In the genomic region with DNA sequence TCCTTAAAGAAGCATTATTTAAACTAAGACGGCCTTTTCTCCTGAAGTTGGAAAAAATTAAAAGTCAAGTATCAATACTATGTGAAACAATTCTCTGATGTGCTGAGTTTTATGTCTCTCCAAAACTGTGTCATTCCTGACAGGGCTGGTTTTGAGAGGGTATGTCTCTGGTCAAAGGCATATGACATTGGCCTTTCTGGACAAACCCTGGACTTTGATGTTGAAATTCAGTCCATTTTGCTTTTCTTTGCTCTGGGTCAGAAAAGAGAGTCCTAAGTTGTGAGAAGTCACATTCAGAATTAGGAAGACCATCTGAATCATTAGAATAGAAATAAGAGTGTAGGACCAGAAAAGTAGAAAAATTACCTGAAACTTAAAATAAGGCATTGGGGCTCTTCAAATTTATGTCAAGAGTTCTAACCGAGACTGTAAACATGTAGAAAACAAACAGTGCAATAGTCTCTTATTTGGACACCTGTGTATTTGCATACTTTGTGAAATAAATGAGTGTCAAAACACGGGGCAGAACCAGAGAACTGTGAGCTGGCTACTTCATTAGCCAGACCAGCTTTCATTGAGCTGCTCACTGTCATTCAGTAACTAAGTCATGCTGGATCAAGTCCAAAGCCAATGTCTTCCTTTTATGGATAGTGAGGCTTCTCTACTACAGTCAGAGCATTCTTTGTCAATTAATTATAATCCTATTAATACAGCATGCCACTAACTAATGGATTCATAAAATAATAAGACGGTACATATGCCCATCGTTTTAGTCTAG, we compare ENCODE assay signal across 12 mouse cellular contexts.
"Had no signal": no experiment of that assay in that cellular context is flagged by ENCODE, and none has a peak within 500 bp of the region (broad histone marks: within the 10 kb centered on the region; RNA-seq: fewer than 3 reads in every experiment).

No protein-coding gene starts in this region.

- H3K9me3 ChIP-seq: hindbrain, embryonic 15.5 days; limb, embryonic 13.5 days; liver, embryonic 13.5 days; midbrain, embryonic 12.5 days; neural tube, embryonic 13.5 days had no signal

- DNase-seq: left cerebral cortex, postnatal 4 days; liver, embryonic 13.5 days; lung, adult 18-20 months; lung, postnatal 10 days; thymus, postnatal 4 days had no signal

- H3K4me1 ChIP-seq: hindbrain, embryonic 15.5 days; limb, embryonic 13.5 days; liver, embryonic 13.5 days; midbrain, embryonic 12.5 days; neural tube, embryonic 13.5 days had no signal

- H3K4me3 ChIP-seq: hindbrain, embryonic 15.5 days; limb, embryonic 13.5 days; liver, embryonic 13.5 days; midbrain, embryonic 12.5 days; neural tube, embryonic 13.5 days had no signal

- H3K27ac ChIP-seq: hindbrain, embryonic 15.5 days; limb, embryonic 13.5 days; liver, embryonic 13.5 days; midbrain, embryonic 12.5 days; neural tube, embryonic 13.5 days; stomach, postnatal 0 days had no signal

- H3K4me2 ChIP-seq: hindbrain, embryonic 15.5 days; limb, embryonic 13.5 days; liver, embryonic 13.5 days; midbrain, embryonic 12.5 days; neural tube, embryonic 13.5 days had no signal

- H3K27me3 ChIP-seq: hindbrain, embryonic 15.5 days; limb, embryonic 13.5 days; liver, embryonic 13.5 days; midbrain, embryonic 12.5 days; neural tube, embryonic 13.5 days had no signal

- H3K9ac ChIP-seq: hindbrain, embryonic 15.5 days; limb, embryonic 13.5 days; liver, embryonic 13.5 days; midbrain, embryonic 12.5 days; neural tube, embryonic 13.5 days had no signal

- H3K36me3 ChIP-seq: hindbrain, embryonic 15.5 days; limb, embryonic 13.5 days; liver, embryonic 13.5 days; midbrain, embryonic 12.5 days; neural tube, embryonic 13.5 days had no signal

- ATAC-seq: intestine, embryonic 16.5 days; midbrain, embryonic 16.5 days had no signal
